Mouse (Mus musculus) lung, embryonic 15.5 days (tissue): ENCODE results near the gene Ppp1r2. TPM values are rescaled to one million over a fixed set of nuclear protein-coding genes. Genes with fewer than 3 reads are reported as not detected.

Experiments
- ATAC-seq: fragments of 200-750 bp; cut with Nextera tagmentation; 2 replicates; pipeline ENCODE4 v1.8.0; 2017; ENCODE audit warnings: moderate number of reproducible peaks, borderline replicate concordance; ENCODE audit not compliant: low FRiP score, low TSS enrichment; ENCODE audit errors: extremely low read depth
- H3K27ac ChIP-seq: fragments of 300-500 bp; sonication (generic); 2 replicates; pipeline ENCODE4 v1.5.1; 2015; ENCODE audit warnings: moderate library complexity, mild to moderate bottlenecking, inconsistent platforms
- H3K27me3 ChIP-seq: fragments of 300-500 bp; sonication (generic); 2 replicates; pipeline ENCODE4 v1.6.1; 2015; ENCODE audit warnings: inconsistent platforms
- H3K36me3 ChIP-seq: fragments of 300-500 bp; sonication (generic); 2 replicates; pipeline ENCODE4 v1.6.1; 2015; ENCODE audit warnings: inconsistent platforms
- H3K4me1 ChIP-seq: fragments of 300-500 bp; sonication (generic); 2 replicates; pipeline ENCODE4 v1.6.1; 2015; ENCODE audit warnings: inconsistent platforms
- H3K4me2 ChIP-seq: fragments of 300-500 bp; sonication (generic); 2 replicates; pipeline ENCODE4 v1.6.1; 2015; ENCODE audit warnings: inconsistent platforms, mild to moderate bottlenecking, moderate library complexity
- H3K4me3 ChIP-seq: fragments of 300-500 bp; sonication (generic); 2 replicates; pipeline ENCODE4 v1.5.1; 2015; ENCODE audit warnings: mild to moderate bottlenecking, inconsistent platforms
- H3K9ac ChIP-seq: fragments of 300-500 bp; sonication (generic); 2 replicates; pipeline ENCODE4 v1.6.1; 2015; ENCODE audit warnings: inconsistent platforms
- H3K9me3 ChIP-seq: fragments of 300-500 bp; sonication (generic); 2 replicates; pipeline ENCODE4 v1.6.1; 2016; ENCODE audit warnings: inconsistent platforms
- WGBS: fragments of 180-500 bp; shearing (Covaris S2); methylation state at CpG from one replicate; pipeline ENCODE4 v1.1.7; 2015; 5-methylcytosine and 5-hydroxymethylcytosine counted together
- polyA plus RNA-seq: library from polyadenylated mRNA; unstranded; fragments of >200 nt; fragmentation: Nextera tagmentation; extraction: Ambion mirVana; gene quantifications from 2 replicates; pipeline ENCODE4 v1.2.1, GENCODE M21; 2015

Gene Ppp1r2
- polyA plus RNA-seq, 1 experiment from 2014 or later = 107 TPM

- Histone ChIP-seq H3K4me3 (no peak overlapping the region), H3K27ac (no peak overlapping the region), H3K9me3 (no peaks in the 10 kb centered on the region), H3K27me3 (no peaks in the 10 kb centered on the region), H3K4me1 (no peaks in the 10 kb centered on the region), H3K36me3 (no peaks in the 10 kb centered on the region), H3K9ac (no peak overlapping the region), H3K4me2 (no peak overlapping the region)
- ATAC-seq = no peak
- 62% methylated on average over 7 of the region's 7 CpGs for WGBS
Observed at GRCm38 (mm10) chr16:31247442-31247841, 27.6 kb downstream of the Ppp1r2 start.

- Histone ChIP-seq H3K36me3 (no peaks in the 10 kb centered on the region), H3K9ac (no peak overlapping the region), H3K27ac (no peak overlapping the region), H3K9me3 (no peaks in the 10 kb centered on the region), H3K4me2 (no peak overlapping the region), H3K27me3 (no peaks in the 10 kb centered on the region), H3K4me3 (no peak overlapping the region), H3K4me1 (no peaks in the 10 kb centered on the region)
- ATAC-seq = no peak
- WGBS = 76% methylated on average over 3 of the region's 3 CpGs
Observed at GRCm38 (mm10) chr16:31244053-31244452, 31.0 kb downstream of the Ppp1r2 start.

DNA sequence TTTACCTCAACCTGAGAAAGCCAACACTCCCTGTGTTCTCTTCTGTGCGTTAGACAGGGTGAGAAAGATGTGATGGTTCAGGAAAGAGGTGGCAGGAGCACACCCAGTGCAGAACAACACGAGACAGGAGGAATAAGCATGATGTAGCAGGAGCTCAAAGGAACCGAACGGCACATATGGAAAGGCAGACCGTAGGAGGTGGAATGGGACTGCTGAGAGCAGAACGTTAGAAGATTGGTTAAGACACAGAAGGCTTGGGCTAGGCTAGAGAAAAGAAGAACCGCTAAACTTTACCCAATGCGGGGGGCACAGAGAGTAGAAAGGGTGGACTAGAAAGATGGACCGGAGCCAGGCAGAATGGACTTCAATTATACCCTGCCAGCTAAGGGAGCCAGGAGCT is 33.6 kb downstream of the Ppp1r2 start:
- Histone ChIP-seq H3K4me2 (no peak overlapping the region), H3K4me3 (no peak overlapping the region), H3K4me1 (no peaks in the 10 kb centered on the region), H3K9ac (no peak overlapping the region), H3K27me3 (no peaks in the 10 kb centered on the region), H3K9me3 (no peaks in the 10 kb centered on the region), H3K27ac (no peak overlapping the region), H3K36me3 (no peaks in the 10 kb centered on the region)
- no peak for ATAC-seq
- 84% methylated on average over 9 of the region's 9 CpGs for WGBS

GRCm38 (mm10) chr16:31240569-31240968 is 34.5 kb downstream of the Ppp1r2 start:
- Histone ChIP-seq H3K27me3 (no peaks in the 10 kb centered on the region), H3K4me3 (no peak overlapping the region), H3K27ac (no peak overlapping the region), H3K36me3 (no peaks in the 10 kb centered on the region), H3K4me2 (no peak overlapping the region), H3K9ac (no peak overlapping the region), H3K9me3 (no peaks in the 10 kb centered on the region), H3K4me1 (no peaks in the 10 kb centered on the region)
- ATAC-seq = no peak
- WGBS = 87% methylated on average over 8 of the region's 8 CpGs

GRCm38 (mm10) chr16:31238281-31238680 is 36.8 kb downstream of the Ppp1r2 start:
- WGBS = 65% methylated on average over 5 of the region's 5 CpGs

DNA sequence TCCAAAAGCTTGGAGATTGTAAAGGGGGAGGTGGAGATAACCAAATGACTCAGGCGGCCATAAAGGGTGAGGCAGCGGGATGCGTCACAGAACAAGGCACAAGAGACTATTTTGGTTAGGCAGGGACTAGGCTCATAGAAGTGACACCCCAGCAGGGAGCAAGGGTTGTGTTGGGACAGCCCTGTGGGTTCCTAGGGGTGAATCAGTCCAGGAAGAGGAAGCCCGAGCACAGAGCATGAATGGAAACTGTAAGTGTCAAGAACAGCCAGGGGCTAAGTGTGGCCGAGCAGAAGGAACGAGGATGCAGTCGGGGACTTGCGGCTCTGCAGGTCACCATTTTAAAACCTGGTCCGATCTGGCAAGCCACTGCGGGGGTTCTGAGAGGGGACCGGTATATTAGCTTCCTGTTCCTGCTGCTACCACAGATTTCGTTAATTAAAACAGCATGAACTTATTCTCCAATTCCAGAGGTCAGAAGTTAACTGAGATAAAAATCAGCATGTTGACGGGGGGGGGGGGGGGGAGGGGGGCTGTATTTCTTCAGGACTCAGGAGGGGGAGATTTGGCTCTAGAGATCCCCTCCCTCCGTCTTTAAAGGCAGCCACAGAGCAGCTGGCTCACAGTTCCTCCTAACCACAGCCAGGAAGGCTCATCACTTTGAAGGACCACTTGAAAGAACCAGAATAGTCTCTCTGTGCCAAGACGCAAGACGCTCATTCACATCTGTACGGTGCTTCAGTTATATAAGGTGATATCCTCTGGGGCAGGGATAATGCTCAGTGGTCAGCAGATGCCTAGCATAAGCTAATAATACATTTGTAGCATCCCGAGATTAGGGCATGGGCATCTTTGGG is 39.4 kb downstream of the Ppp1r2 start:
- ATAC-seq = no peak
- no peaks in the 10 kb centered on the region for H3K36me3 ChIP-seq
- H3K27ac ChIP-seq = no peak overlapping the region
- no peak overlapping the region for H3K4me3 ChIP-seq
- 27% methylated on average over 17 of the region's 18 CpGs for WGBS
- H3K9ac ChIP-seq = no peak overlapping the region
- peaks cover 13% of the 10 kb centered on the region for H3K4me1 ChIP-seq
- 0 out of 2 replicates have a peak, but pooled peaks cover 7% of the 10 kb centered on the region for H3K27me3 ChIP-seq
- H3K4me2 ChIP-seq = peak overlapping the region; percentile 22; the same call in 1 of the 2 replicates
- no peaks in the 10 kb centered on the region for H3K9me3 ChIP-seq

More at GRCm38 (mm10) chr16:31238281-31238680, 36.8 kb downstream of the Ppp1r2 start:
- Histone ChIP-seq H3K27me3 (0 out of 2 replicates have a peak, but pooled peaks cover 7% of the 10 kb centered on the region), H3K9ac (no peak overlapping the region), H3K4me3 (no peak overlapping the region), H3K27ac (no peak overlapping the region), H3K9me3 (no peaks in the 10 kb centered on the region), H3K4me2 (no peak overlapping the region), H3K36me3 (no peaks in the 10 kb centered on the region), H3K4me1 (peaks cover 9% of the 10 kb centered on the region)
- no peak for ATAC-seq

DNA sequence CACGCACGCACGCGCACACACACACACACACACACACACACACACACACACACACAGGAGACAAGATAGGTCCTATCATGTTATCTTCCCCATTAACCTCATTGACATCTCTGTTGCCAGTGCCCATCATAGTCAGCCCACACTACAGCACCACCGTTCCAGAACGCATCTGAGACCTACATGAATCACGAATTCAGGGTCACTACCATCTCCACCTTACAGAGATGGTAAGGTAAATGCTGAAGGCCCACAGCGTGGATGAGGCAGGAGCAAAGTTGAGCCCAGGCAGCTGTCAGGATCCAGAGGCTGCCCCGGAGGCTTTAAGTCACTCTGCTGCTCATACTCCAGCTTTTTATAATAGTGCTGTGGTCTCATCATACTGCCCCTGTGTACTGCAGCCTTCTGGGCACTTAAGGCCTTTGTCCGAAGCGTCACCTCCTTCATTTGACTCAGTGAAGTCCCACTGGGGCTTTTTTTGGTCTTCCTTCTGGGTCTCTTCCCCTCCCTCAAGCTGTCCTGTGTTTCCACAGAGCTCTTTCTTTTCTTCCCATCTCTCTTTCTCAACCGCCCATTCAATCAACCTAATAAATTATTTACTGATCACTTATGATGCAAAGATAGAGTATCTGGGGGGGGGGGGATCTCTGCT is 40.1 kb downstream of the Ppp1r2 start:
- Histone ChIP-seq H3K4me2 (no peak overlapping the region), H3K4me3 (no peak overlapping the region), H3K4me1 (peaks cover 13% of the 10 kb centered on the region), H3K27ac (no peak overlapping the region), H3K36me3 (no peaks in the 10 kb centered on the region), H3K9me3 (no peaks in the 10 kb centered on the region), H3K9ac (no peak overlapping the region), H3K27me3 (0 out of 2 replicates have a peak, but pooled peaks cover 7% of the 10 kb centered on the region)
- 82% methylated on average over 12 of the region's 12 CpGs for WGBS
- ATAC-seq = no peak

DNA sequence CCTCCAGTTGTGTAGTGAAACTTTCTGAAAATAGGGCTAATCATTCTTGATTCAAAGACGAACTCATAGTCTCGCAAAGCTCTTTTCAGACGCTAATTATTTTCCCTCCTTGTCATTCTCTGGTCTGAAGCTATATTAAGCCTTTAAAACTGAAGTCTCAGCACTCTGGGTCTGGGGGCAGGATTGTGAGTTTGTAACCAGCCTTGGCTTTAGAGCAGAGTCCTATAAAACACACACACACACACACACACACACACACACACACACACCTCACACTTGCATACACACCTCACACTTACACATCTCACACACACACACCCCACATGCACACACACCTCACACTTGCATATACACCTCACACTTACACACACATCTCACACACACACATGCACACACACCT is 40.7 kb downstream of the Ppp1r2 start:
- Histone ChIP-seq H3K27ac (no peak overlapping the region), H3K4me3 (no peak overlapping the region), H3K27me3 (0 out of 2 replicates have a peak, but pooled peaks cover 7% of the 10 kb centered on the region), H3K36me3 (no peaks in the 10 kb centered on the region), H3K9me3 (no peaks in the 10 kb centered on the region), H3K4me1 (peaks cover 13% of the 10 kb centered on the region), H3K9ac (no peak overlapping the region), H3K4me2 (peak overlapping the region; percentile 48; the same call in 1 of the 2 replicates)
- ATAC-seq = no peak
- 53% methylated on average over 3 of the region's 3 CpGs for WGBS

DNA sequence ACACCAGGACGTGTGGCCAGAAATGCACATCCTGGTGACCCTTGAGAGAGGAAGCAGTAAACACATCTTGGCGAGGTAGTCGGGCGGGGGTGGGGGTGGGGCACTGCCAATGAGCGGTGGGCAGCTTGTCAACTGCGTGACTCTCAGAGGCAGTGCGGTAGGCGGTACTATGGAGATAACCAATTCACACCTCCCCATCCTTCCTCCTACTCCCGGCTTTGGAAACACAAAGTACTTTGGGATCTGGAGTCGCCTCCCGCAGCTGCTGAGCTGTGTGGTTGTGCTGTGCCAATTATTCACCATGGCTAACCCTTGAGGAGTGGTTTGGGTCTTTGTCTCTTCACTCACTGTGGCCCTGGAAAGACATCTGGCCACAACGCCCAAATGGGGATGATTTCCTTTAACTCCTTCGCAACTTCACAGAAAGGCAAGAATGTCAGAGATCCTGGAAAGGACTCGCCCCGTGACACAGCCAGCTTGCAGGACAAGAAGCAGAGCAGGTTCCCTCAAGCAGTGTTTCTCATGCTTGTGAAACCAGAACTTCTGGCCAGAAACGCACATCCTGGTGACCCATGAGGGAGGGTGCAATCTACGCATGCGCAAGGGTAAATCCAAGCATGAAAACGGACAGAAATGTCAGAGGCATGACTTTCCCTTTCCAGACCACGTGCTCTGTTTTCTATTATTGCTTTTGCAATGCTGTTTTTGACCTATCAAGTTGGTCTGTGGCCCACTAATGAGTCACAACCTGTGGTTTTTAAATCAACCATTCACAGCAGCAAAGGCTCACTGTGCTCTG is 41.3 kb downstream of the Ppp1r2 start:
- H3K4me3 ChIP-seq = peak overlapping the region; percentile 6; the same call in 1 of the 2 replicates
- WGBS = 13% methylated on average over 20 of the region's 20 CpGs
- H3K9me3 ChIP-seq = no peaks in the 10 kb centered on the region
- peak; percentile 11; the same call in 1 of the 2 replicates for ATAC-seq
- 0 out of 2 replicates have a peak, but pooled peaks cover 7% of the 10 kb centered on the region for H3K27me3 ChIP-seq
- peak overlapping the region; percentile 48 for H3K4me2 ChIP-seq
- no peak overlapping the region for H3K27ac ChIP-seq
- H3K4me1 ChIP-seq = peaks cover 13% of the 10 kb centered on the region
- H3K36me3 ChIP-seq = no peaks in the 10 kb centered on the region
- H3K9ac ChIP-seq = no peak overlapping the region

DNA sequence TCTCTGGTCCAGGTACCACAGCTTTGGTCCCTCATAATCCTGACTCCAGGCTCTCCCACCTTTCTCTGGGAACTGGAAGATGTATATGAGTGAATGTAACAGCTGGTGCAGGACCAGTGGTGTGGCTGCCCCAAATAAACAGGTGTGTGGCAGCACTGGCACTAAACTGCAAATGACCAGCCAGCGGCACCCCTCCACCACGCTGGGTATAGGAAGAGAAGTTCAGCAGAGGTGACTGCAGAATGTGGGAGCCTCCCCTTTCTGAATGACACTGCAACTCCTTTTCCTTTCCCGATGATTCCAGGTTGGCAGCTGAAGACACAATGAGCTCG is 41.9 kb downstream of the Ppp1r2 start:
- Histone ChIP-seq H3K27me3 (0 out of 2 replicates have a peak, but pooled peaks cover 7% of the 10 kb centered on the region), H3K9ac (no peak overlapping the region), H3K4me3 (0 out of 2 replicates have a peak overlapping the region, but pooled peaks have one; percentile 6), H3K4me1 (peaks cover 13% of the 10 kb centered on the region), H3K4me2 (peak overlapping the region; percentile 48), H3K36me3 (no peaks in the 10 kb centered on the region), H3K9me3 (no peaks in the 10 kb centered on the region), H3K27ac (no peak overlapping the region)
- no peak for ATAC-seq
- 17% methylated on average over 4 of the region's 4 CpGs for WGBS

DNA sequence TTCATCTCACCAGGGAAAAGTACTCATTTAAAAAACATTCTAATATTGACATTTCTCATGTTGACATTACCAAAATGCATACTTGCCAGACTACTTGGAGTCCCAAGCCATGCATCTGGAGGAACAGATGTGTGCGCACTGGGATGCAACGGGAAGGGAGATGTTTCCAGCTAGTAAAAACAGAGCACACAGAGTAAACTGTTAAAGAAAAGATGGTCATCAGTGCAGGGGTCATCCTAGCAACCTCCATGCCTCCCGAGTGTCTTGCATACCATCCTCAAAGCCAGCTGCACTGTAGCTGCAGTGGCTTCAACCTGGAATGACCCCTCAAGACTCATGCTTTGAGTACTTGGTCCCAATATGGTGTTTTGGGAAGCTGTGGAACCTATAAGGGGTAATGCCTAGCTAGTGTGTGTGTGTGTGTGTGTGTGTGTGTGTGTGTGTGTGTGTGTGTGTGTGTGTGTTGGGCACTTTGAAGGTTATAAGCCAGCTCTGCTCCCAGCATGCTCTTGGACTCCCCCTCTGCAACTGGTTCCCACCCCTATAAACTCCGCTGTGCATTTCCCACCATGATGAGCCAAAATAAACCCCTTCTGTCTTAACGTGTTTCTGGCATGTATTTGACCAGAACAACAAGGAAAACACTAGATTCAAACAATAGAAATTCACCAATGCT is 42.4 kb downstream of the Ppp1r2 start:
- ATAC-seq = no peak
- Histone ChIP-seq H3K9me3 (no peaks in the 10 kb centered on the region), H3K4me3 (no peak overlapping the region), H3K36me3 (no peaks in the 10 kb centered on the region), H3K27ac (no peak overlapping the region), H3K4me1 (peaks cover 13% of the 10 kb centered on the region), H3K27me3 (0 out of 2 replicates have a peak, but pooled peaks cover 7% of the 10 kb centered on the region), H3K9ac (no peak overlapping the region), H3K4me2 (no peak overlapping the region)
- WGBS = 47% methylated on average over 5 of the region's 5 CpGs
